Mouse (Mus musculus): ENCODE results near the gene Tshr. TPM values are rescaled to one million over a fixed set of nuclear protein-coding genes. Genes with fewer than 3 reads are reported as not detected.
"Not testable (repeated sequence)": the region's sequence is repeated elsewhere in the genome, so short reads cannot be mapped to it uniquely, and the experiment has no call there.

Gene Tshr
- 0.56 and 0.70 TPM in 2 replicates for polyA plus RNA-seq (2016; fragmentation: Nextera tagmentation; extraction: Ambion mirVana)

DNA sequence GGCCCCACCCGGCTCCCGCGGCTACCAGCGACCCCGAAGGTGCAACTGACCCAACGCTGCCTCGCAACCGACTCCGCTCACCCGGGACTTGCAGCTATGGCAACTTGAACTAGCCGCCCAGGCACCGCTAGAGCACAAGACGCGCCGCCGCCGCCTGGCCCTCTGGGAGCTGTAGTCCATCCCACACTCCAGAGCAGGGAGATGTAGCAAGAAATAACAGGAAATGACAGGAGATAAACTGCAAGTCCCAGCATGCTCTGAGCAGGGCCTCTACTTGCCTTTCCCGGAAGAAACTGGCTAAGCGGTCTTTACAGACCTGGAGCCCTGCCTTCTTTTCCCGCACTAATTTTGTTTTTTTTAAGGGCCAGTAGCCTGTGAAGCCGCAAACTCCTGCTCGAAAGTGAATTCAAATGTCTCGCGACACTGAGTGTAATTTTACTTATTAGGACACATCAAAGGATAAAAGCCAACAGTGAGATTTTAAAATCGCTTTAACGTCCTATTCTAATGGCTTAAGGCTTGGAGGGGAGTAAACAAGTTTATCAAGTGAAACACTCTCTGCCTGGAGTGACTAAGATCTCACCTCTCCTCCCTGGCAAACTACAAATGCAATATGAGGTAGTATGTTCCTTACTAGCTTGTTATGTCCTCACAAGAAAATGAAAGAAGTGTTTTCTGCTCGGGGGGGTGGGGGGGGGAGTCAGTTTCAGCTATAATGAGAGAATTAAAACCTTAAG is at the start of gene Tshr, which contains the start of gene Cep128:
Gene Tshr, plus strand, starts transcription at position 283 of the 737 bp plus-strand sequence.
Gene Cep128, minus strand, starts transcription at position 129 of the 737 bp plus-strand sequence.
- WGBS: 1% methylated on average over 27 of the region's 27 CpGs
- no peaks in the 10 kb centered on the region for H3K36me3 ChIP-seq
- H3K4me2 ChIP-seq (replicated peaks): peak within 1 kb of the TSS; percentile 92
- no peaks in the 10 kb centered on the region for H3K9me3 ChIP-seq
- peaks cover 4% of the 10 kb centered on the region; the same call in 1 of the 2 replicates for H3K4me1 ChIP-seq
- H3K9ac ChIP-seq: peak within 1 kb of the TSS; percentile 58
- H3K4me3 ChIP-seq: peak within 1 kb of the TSS; percentile 59
- peak; percentile 100 for ATAC-seq (ENCODE audit: insufficient number of reproducible peaks, insufficient read depth, low FRiP score, low TSS enrichment)
- no peaks in the 10 kb centered on the region for H3K27me3 ChIP-seq
- no peak within 1 kb of the TSS for H3K27ac ChIP-seq

DNA sequence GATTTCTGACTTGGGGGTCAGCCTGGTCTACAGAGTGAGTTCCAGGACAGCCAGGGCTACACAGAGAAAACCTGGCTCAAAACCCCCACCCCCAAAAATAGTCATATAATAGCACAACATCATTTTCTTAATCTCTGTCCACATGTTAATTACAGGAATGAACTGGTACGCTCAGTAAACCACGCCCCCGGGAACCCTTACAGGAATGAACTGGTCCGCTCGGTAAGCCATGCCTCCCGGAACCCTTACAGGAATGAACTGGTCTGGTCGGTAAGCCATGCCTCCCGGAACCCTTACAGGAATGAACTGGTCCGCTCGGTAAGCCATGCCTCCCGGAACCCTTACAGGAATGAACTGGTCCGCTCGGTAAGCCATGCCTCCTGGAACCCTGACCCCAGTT is 45.7 kb upstream of the Tshr start:
- H3K27me3 ChIP-seq; H3K4me2 ChIP-seq (replicated peaks); H3K9me3 ChIP-seq; H3K36me3 ChIP-seq; H3K4me1 ChIP-seq; H3K9ac ChIP-seq; H3K27ac ChIP-seq; H3K4me3 ChIP-seq; ATAC-seq (ENCODE audit: insufficient number of reproducible peaks, insufficient read depth, low FRiP score, low TSS enrichment): not testable (repeated sequence)
- 96% methylated on average over 13 of the region's 13 CpGs for whole genome bisulfite sequencing

DNA sequence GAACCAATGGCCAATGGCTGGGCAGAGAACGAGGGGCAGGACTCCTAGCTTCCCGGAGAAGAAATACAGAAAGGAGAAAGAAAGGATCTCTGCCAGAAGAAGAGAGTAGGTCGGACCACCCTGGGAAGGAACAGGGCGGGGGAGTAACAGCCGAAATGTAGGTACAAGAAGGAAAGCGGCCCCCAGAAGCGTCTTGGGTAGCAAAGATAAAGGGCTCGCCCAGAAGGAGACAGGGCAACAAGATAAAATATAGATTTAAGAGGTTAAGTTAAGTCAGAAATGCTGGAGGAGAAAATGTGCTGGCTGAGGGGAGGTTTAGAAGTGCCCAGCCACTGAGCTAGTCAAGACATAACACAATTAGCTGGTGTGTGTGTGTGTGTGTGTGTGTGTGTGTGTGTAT is 30.6 kb upstream of the Tshr start:
- WGBS: 88% methylated on average over 8 of the region's 8 CpGs
- H3K4me1 ChIP-seq: no peaks in the 10 kb centered on the region
- H3K27ac ChIP-seq: no peak overlapping the region
- H3K27me3 ChIP-seq: no peaks in the 10 kb centered on the region
- no peak overlapping the region for H3K4me3 ChIP-seq
- no peaks in the 10 kb centered on the region; the same call in 1 of the 2 replicates for H3K36me3 ChIP-seq
- no peak overlapping the region for H3K4me2 ChIP-seq (replicated peaks)
- H3K9me3 ChIP-seq: no peaks in the 10 kb centered on the region
- ATAC-seq (ENCODE audit: insufficient number of reproducible peaks, insufficient read depth, low FRiP score, low TSS enrichment): no peak
- H3K9ac ChIP-seq: no peak overlapping the region

DNA sequence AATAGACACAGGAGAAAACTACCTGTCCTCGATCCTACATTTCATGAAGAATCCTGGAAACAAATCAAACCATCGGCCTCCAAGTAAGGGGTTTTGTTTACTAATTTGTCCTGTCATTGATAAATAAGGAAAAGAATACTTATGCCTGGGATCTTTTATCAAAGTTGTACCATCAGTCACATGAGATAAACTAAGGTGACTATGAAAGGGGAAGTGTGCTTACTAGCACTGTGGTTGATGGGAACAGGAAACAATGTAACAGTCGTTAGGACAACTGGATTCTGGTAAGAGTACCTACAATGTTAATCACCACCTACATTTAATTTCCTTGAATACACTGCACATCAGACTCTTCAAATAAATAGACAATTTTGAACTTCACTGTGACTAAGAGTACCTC is 15.2 kb upstream of the Tshr start:
- Histone ChIP-seq H3K4me3 (no peak overlapping the region), H3K4me1 (no peaks in the 10 kb centered on the region), H3K27me3 (no peaks in the 10 kb centered on the region), H3K27ac (no peak overlapping the region), H3K36me3 (0 out of 2 replicates have a peak, but pooled peaks cover 5% of the 10 kb centered on the region), H3K4me2 (replicated peaks) (no peak overlapping the region), H3K9ac (no peak overlapping the region), H3K9me3 (no peaks in the 10 kb centered on the region)
- ATAC-seq (ENCODE audit: insufficient number of reproducible peaks, insufficient read depth, low FRiP score, low TSS enrichment): no peak
- WGBS: 85% methylated on average over 3 of the region's 3 CpGs

DNA sequence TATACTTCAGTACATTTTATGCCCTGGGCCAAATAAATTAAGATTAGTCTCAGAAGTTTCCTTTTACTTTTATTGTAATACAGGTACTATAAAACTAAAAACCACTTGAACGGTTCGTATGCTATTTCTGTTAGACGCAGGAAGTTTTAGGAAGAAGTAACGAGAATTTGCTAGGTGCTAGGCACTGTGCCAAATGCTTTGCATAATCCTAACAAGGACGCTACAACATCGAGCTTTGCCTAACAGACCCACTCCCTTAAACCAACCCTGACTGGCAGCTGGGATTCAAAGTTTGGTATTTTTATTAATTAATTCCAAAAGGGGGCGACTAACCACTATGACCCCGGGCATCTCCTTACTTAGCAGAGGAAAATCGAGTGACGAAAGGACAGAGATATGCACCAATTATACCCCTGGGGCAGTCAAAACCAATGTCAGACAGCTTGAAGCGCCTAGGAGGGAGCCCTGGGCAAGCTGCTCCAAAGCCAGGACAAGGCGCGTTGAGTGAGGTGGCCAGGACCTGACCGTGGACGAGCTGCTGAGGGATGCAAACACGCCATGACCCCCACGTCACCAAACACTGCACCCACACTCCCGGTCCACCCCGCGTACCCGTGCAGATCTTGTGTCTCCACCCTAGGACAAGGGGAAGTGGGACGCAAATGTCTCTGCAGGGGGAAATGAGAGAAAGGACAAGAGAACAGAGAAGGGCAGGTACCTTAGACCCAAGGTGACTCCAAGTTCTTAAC is 673 bp upstream of the Tshr start:
- H3K27ac ChIP-seq: no peak overlapping the region
- H3K36me3 ChIP-seq: no peaks in the 10 kb centered on the region
- peak overlapping the region; percentile 58; the same call in 1 of the 2 replicates for H3K9ac ChIP-seq

DNA sequence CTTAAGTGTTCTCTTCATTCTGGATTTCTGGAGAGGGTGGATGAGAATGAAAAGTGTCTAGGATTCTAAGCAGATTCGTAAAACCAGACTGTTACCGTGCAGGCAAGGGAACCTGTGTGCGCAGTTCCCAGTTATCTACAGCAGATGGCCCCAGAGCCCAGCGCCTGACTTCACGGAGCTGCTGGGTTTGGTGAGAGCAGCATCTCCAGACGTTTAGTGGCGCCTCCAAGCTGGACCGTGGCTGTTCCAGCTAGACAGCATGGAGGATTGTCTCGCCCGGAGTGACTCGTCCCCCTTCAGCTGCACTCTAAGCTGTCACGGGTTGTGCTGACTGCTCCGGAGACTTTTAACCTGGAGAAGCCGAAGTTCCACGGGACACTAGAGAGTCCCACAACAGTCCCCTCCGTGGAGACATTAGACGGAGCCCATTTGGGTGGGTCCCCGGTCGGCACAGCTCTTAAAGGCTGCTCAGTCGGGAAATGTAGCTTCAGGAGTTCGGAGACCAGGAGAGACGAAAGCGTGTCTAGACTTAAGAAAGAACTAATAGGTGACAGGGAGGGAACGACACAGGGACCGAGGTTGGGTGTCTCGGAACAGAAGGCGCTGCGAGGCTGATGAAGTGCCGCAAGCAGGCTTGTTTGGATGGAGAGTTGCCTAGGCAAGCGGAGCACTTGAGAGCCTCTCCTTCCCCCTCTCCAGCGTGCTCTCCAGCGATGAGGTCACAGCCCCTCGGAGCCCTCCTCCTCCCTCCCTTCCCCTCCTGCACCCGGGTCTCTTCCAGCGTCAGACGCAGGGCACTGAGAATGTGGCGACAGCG is 16.1 kb downstream of the Tshr start:
- Histone ChIP-seq H3K27me3 (peaks cover 22% of the 10 kb centered on the region), H3K4me3 (peak overlapping the region; percentile 47), H3K36me3 (no peaks in the 10 kb centered on the region), H3K27ac (no peak overlapping the region), H3K9ac (peak overlapping the region; percentile 48), H3K4me2 (replicated peaks) (peak overlapping the region; percentile 84), H3K9me3 (no peaks in the 10 kb centered on the region), H3K4me1 (0 out of 2 replicates have a peak, but pooled peaks cover 3% of the 10 kb centered on the region)
- peak; percentile 92 for ATAC-seq (ENCODE audit: insufficient number of reproducible peaks, insufficient read depth, low FRiP score, low TSS enrichment)
- under 1% methylated on average over 38 of the region's 38 CpGs for WGBS

More for the DNA sequence above, 673 bp upstream of the Tshr start:
- H3K4me3 ChIP-seq: peak overlapping the region; percentile 59
- peaks cover 4% of the 10 kb centered on the region; the same call in 1 of the 2 replicates for H3K4me1 ChIP-seq
- peak; percentile 39 for ATAC-seq (ENCODE audit: insufficient number of reproducible peaks, insufficient read depth, low FRiP score, low TSS enrichment)
- WGBS: 8% methylated on average over 22 of the region's 22 CpGs
- H3K27me3 ChIP-seq: no peaks in the 10 kb centered on the region
- peak overlapping the region; percentile 92 for H3K4me2 ChIP-seq (replicated peaks)
- no peaks in the 10 kb centered on the region for H3K9me3 ChIP-seq

DNA sequence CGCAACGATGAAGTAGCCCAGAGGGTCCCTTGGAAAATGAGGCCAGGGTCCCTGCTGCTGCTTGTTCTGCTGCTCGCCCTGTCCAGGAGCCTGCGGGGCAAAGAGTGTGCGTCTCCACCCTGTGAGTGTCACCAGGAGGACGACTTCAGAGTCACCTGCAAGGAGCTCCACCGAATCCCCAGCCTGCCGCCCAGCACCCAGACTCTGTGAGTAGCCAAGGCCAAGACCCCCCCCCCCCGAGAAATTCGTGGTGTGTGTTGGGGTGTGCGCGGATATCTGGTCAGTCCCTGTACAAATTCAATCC is 16.6 kb downstream of the Tshr start:
- peaks cover 22% of the 10 kb centered on the region for H3K27me3 ChIP-seq
- H3K4me1 ChIP-seq: 0 out of 2 replicates have a peak, but pooled peaks cover 3% of the 10 kb centered on the region
- peak overlapping the region; percentile 84 for H3K4me2 ChIP-seq (replicated peaks)
- no peaks in the 10 kb centered on the region for H3K9me3 ChIP-seq
- no peak overlapping the region for H3K27ac ChIP-seq
- ATAC-seq (ENCODE audit: insufficient number of reproducible peaks, insufficient read depth, low FRiP score, low TSS enrichment): no peak; the same call in 1 of the 2 replicates
- H3K4me3 ChIP-seq: peak overlapping the region; percentile 47
- 5% methylated on average over 12 of the region's 12 CpGs for WGBS
- peak overlapping the region; percentile 48 for H3K9ac ChIP-seq
- H3K36me3 ChIP-seq: no peaks in the 10 kb centered on the region

DNA sequence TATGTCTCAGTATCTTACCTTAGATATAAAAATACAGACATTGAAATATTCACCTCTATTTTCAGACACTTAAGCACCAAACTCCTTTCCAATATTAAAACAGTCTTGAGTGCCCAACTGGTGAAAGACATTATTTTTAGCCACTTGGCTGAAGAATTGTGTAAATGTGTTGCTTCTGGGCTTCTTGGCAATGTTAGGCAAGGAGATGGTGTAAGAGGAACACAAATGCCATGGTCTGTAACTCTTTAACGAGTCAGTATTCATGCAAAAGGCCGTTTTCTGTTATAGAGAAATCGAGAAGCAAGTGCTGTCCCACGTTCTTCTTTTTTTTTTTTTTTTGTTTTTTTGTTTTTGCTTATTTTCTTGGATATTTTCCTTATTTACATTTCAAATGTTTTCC is 25.9 kb downstream of the Tshr start:
- Histone ChIP-seq H3K4me2 (replicated peaks) (no peak overlapping the region), H3K9ac (no peak overlapping the region), H3K27me3 (no peaks in the 10 kb centered on the region), H3K27ac (no peak overlapping the region), H3K36me3 (no peaks in the 10 kb centered on the region), H3K4me3 (no peak overlapping the region), H3K4me1 (no peaks in the 10 kb centered on the region), H3K9me3 (no peaks in the 10 kb centered on the region; the same call in 1 of the 2 replicates)
- no peak for ATAC-seq (ENCODE audit: insufficient number of reproducible peaks, insufficient read depth, low FRiP score, low TSS enrichment)
- WGBS: 81% methylated on average over 4 of the region's 4 CpGs

DNA sequence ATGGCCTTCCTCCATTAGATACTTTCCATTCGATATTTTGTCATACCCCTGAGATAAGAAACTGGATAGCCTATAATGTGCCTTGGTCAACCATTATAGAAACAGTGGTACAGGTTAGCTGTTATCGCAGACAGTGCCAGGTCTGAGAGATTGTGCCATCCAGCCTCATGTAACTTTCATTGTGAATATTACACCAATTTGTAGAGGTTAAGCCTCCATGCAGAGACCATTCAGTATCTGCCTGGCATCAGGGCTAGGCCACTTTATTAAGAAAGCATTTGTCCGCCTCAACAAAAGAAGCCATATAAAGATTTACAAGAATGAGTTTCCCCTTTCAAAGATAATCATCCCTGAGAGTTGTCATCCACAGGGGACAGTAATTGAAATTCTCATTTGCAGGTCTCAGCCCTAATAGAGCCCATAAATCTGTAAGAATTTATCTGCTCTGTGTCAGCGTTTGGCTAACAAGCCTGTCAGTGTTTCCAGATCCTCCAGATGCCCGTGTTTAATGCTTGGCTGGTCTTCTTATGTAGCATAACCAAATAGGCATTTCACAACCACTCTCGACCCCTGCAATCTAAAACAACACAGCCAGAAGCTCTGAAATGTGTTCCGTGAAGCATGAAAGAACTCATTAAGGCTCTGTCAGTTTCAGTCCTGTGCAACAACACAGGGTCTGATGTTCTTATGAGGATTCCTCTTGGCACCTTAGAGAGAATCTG is 28.3 kb downstream of the Tshr start:
- Histone ChIP-seq H3K4me1 (no peaks in the 10 kb centered on the region), H3K9me3 (no peaks in the 10 kb centered on the region; the same call in 1 of the 2 replicates), H3K36me3 (no peaks in the 10 kb centered on the region), H3K27ac (no peak overlapping the region), H3K27me3 (no peaks in the 10 kb centered on the region), H3K4me2 (replicated peaks) (no peak overlapping the region), H3K4me3 (no peak overlapping the region), H3K9ac (no peak overlapping the region)
- WGBS: 46% methylated on average over 7 of the region's 7 CpGs
- ATAC-seq (ENCODE audit: insufficient number of reproducible peaks, insufficient read depth, low FRiP score, low TSS enrichment): 0 out of 2 replicates have a peak, but pooled peaks have one; percentile 41

DNA sequence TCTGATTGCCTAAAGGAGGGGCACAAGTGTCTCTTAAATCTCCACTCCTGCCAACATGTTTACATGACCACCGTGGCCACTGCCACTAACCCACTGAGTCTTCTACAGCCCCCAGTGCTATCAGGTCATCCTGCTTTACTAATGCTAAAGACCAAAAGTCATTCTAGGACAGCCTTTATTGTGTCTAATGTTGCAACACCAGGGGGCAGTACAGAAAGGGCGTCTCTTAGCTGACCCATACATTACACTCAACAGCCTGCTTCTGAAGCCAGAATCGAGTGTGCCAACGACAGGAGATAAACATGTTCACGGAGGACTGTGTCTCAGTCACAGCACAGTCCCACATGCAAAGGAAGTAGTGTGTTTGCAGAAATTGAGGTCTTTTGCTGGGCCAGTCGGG is 30.7 kb downstream of the Tshr start:
- Histone ChIP-seq H3K9ac (no peak overlapping the region), H3K36me3 (no peaks in the 10 kb centered on the region), H3K4me1 (no peaks in the 10 kb centered on the region), H3K4me3 (no peak overlapping the region), H3K27me3 (no peaks in the 10 kb centered on the region), H3K27ac (no peak overlapping the region), H3K4me2 (replicated peaks) (no peak overlapping the region), H3K9me3 (no peaks in the 10 kb centered on the region; the same call in 1 of the 2 replicates)
- 78% methylated on average over 6 of the region's 6 CpGs for WGBS
- no peak for ATAC-seq (ENCODE audit: insufficient number of reproducible peaks, insufficient read depth, low FRiP score, low TSS enrichment)

DNA sequence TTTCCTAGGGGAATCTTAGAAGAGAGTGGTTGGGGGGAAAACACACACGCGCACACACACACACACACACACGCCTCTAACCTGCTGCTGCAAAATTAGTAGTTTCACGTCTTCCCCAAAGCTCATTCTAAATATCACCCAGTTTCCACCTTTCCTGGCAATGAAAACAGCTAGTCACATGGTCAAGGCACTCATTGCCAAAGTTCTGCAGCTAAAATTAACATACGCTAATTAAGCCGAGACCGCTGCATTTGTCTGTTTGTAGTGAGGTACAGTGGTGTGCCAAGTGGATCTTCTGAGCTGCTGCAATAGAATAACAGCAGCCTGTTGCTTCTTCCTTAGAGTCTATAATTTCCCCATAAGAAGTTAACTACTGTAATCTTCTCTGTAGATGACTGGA is 32.5 kb downstream of the Tshr start:
- no peak for ATAC-seq (ENCODE audit: insufficient number of reproducible peaks, insufficient read depth, low FRiP score, low TSS enrichment)
- H3K4me2 ChIP-seq (replicated peaks): no peak overlapping the region
- no peaks in the 10 kb centered on the region for H3K9me3 ChIP-seq
- no peaks in the 10 kb centered on the region for H3K27me3 ChIP-seq
- WGBS: 91% methylated on average over 7 of the region's 7 CpGs
- H3K4me3 ChIP-seq: no peak overlapping the region
- H3K9ac ChIP-seq: no peak overlapping the region
- no peak overlapping the region for H3K27ac ChIP-seq
- H3K4me1 ChIP-seq: no peaks in the 10 kb centered on the region
- H3K36me3 ChIP-seq: no peaks in the 10 kb centered on the region

All from embryonic facial prominence, embryonic 12.5 days (tissue).